Mouse (Mus musculus) liver, adult 10 weeks (tissue): ENCODE data around the gene Snx4. TPM values are rescaled to one million over a fixed set of nuclear protein-coding genes. Genes with fewer than 3 reads are reported as not detected.

Experiments used
- polyA plus RNA-seq: library from polyadenylated mRNA; stranded (reverse); fragments of 350-450 nt; fragmentation: Illumina TruSeq; extraction: RNeasy Lipid Tissue Mini Kit (QIAGEN cat#74804); gene quantifications from one replicate; pipeline ENCODE4 v1.2.3, GENCODE M21; 2014; ENCODE audit warnings: low read depth, low replicate concordance

The Snx4 gene
- 40.1 TPM for polyA plus RNA-seq

GRCm38 (mm10) chr16:33251194-33252051, at the start of gene Snx4:
Gene Snx4 (plus strand): TSS chr16:33251442.

Other genes with a start within 250 kb of the Snx4 start
- 1.5 TPM for gene Iqcg, start 195.2 kb upstream of the Snx4 start, polyA plus RNA-seq
- 368 TPM for gene Rpl35a, start 195.0 kb upstream of the Snx4 start, polyA plus RNA-seq
- 0.61 TPM for gene Lmln, start 188.9 kb upstream of the Snx4 start, polyA plus RNA-seq
- 6.1 TPM for gene Osbpl11, start 66.4 kb upstream of the Snx4 start, polyA plus RNA-seq
- gene Zfp148, start 129.4 kb downstream of the Snx4 start, polyA plus RNA-seq: 19.3 TPM